Mouse (Mus musculus): Measurements from ENCODE around the gene Grap2. TPM values are rescaled to one million over a fixed set of nuclear protein-coding genes. Genes with fewer than 3 reads are reported as not detected.

The Grap2 gene
- total and polyA plus RNA-seq, 3 experiments, result 0.62 to 5.1 TPM; not detected in 1

- peaks cover 0 to 5% of the 10 kb centered on the region in 2 experiments; a peak in 2 of 4 replicates for H3K27me3 ChIP-seq (ENCODE audit: control insufficient read depth in 1 of 2, insufficient read depth in 2 of 2, low read length in 2 of 2)
- H3K27ac ChIP-seq (ENCODE audit: control insufficient read depth, low read depth, low read length), result no peak overlapping the region
- no peak overlapping the region for H3K4me3 ChIP-seq (ENCODE audit: control insufficient read depth in 1 of 2, insufficient read depth in 1 of 2, low read depth in 2 of 2, low read length in 2 of 2)
- no peak for TF ChIP-seq MEF2A (IDR thresholded peaks at IDR 0.05; ENCODE audit: extremely low read depth, insufficient replicate concordance, low read depth, low read length, poor library complexity, severe bottlenecking)
- TF ChIP-seq MYB (IDR thresholded peaks at IDR 0.05; ENCODE audit: low read depth, low read length), result no peak
- TF ChIP-seq MAX (IDR thresholded peaks at IDR 0.05; ENCODE audit: low read length), result no peak
- TF ChIP-seq RCOR1 (IDR thresholded peaks at IDR 0.05; ENCODE audit: low read depth, low read length), result no peak
- no peak for TF ChIP-seq ZNF384 (IDR thresholded peaks at IDR 0.05; ENCODE audit: low read depth, low read length)
- TF ChIP-seq SIN3A (IDR thresholded peaks at IDR 0.05; ENCODE audit: low read length), result no peak
- TF ChIP-seq CTCF (IDR thresholded peaks at IDR 0.05 in 2 of 3, conservative IDR thresholded peaks at IDR 0.05 in 1 of 3; ENCODE audit: control insufficient read depth in 1 of 3, insufficient read depth in 1 of 3, low read depth in 2 of 3, low read length in 3 of 3, poor library complexity in 1 of 3, severe bottlenecking in 1 of 3), result no peak
- no peak for TF ChIP-seq KAT2A (conservative IDR thresholded peaks at IDR 0.05; ENCODE audit: low read depth, low read length)
- no peak for TF ChIP-seq GABPA (IDR thresholded peaks at IDR 0.05; ENCODE audit: low read depth, low read length)
- TF ChIP-seq TBP (IDR thresholded peaks at IDR 0.05; ENCODE audit: low read depth, low read length), result no peak
- TF ChIP-seq USF2 (IDR thresholded peaks at IDR 0.05; ENCODE audit: borderline replicate concordance in 1 of 2, insufficient read depth in 1 of 2, low read depth in 1 of 2, low read length in 2 of 2), result no peak
- TF ChIP-seq HCFC1 (IDR thresholded peaks at IDR 0.05; ENCODE audit: low read depth, low read length), result no peak
- no peak for TF ChIP-seq JUND (IDR thresholded peaks at IDR 0.05; ENCODE audit: low read depth, low read length)
- no peak for TF ChIP-seq ZC3H11A (IDR thresholded peaks at IDR 0.05; ENCODE audit: low read depth, low read length)
- TF ChIP-seq CHD2 (IDR thresholded peaks at IDR 0.05; ENCODE audit: low read length), result no peak
- TF ChIP-seq GATA1 (IDR thresholded peaks at IDR 0.05; ENCODE audit: low read depth, low read length), result no peak
- no peak for DNase-seq (ENCODE audit: low read depth, low spot score)
- no peaks in the 10 kb centered on the region for H3K4me1 ChIP-seq (ENCODE audit: control insufficient read depth in 1 of 2, insufficient read depth in 2 of 2, low read length in 2 of 2)
- H3K79me2 ChIP-seq (ENCODE audit: control insufficient read depth, insufficient read depth, low read length, poor library complexity), result no peaks in the 10 kb centered on the region
- H3K9me3 ChIP-seq (replicated peaks; ENCODE audit: insufficient read depth, low read length), result no peaks in the 10 kb centered on the region
- no peak overlapping the region for H3K9ac ChIP-seq (ENCODE audit: control insufficient read depth, low read depth, low read length, poor library complexity, severe bottlenecking)
- no peaks in the 10 kb centered on the region for H3K36me3 ChIP-seq (ENCODE audit: control insufficient read depth in 1 of 2, insufficient read depth in 2 of 2, low read length in 2 of 2)
Observed at GRCm38 (mm10) chr15:80701481-80702257, 129.3 kb downstream of the Grap2 start.

Other genes with a start within 250 kb of the Grap2 start
- gene Enthd1, start 7.4 kb upstream of the Grap2 start, total RNA-seq (2012; rRNA removed), result not detected in 2 replicates
- gene Enthd1, start 7.4 kb upstream of the Grap2 start, polyA plus RNA-seq (2012; ENCODE audit: insufficient read depth in 1 of 2, insufficient read length in 2 of 2, low read depth in 1 of 2, low replicate concordance in 2 of 2, missing spikeins in 1 of 2), result not detected
- not detected in 2 replicates for gene Fam83f, start 99.3 kb downstream of the Grap2 start, total RNA-seq (2012; rRNA removed)
- gene Fam83f, start 99.3 kb downstream of the Grap2 start, polyA plus RNA-seq (2012; ENCODE audit: insufficient read depth in 1 of 2, insufficient read length in 2 of 2, low read depth in 1 of 2, low replicate concordance in 2 of 2, missing spikeins in 1 of 2), result not detected
- gene Tnrc6b, start 138.7 kb downstream of the Grap2 start, total RNA-seq (2012; rRNA removed), result 8.0 and 8.2 TPM in 2 replicates
- gene Tnrc6b, start 138.7 kb downstream of the Grap2 start, polyA plus RNA-seq (2012; ENCODE audit: insufficient read depth in 1 of 2, insufficient read length in 2 of 2, low read depth in 1 of 2, low replicate concordance in 2 of 2, missing spikeins in 1 of 2), result 10 to 100 TPM in 1 of 2 experiments, 1 to 10 TPM in 1; 7.8 to 13.9 TPM

Data from MEL (cell line).